ENCODE assay signal across 24 mouse cellular contexts in genomic region chr1:141136771-141137541, GRCm38 (mm10).
DNase-seq lines count a peak whose midpoint lies in the region; ATAC-seq lines count a peak whose summit lies in the region.
"Had no signal": no experiment of that assay in that cellular context is flagged by ENCODE, and none has a peak within 500 bp of the region (broad histone marks: within the 10 kb centered on the region; RNA-seq: fewer than 3 reads in every experiment).

No protein-coding gene starts in this region.

- peak; percentile 88 for ATAC-seq in neural tube, embryonic 12.5 days (ENCODE audit: low FRiP score, low read depth)
- ATAC-seq in neural tube, embryonic 15.5 days (ENCODE audit: low FRiP score) = no peak
- 0 out of 2 replicates have a peak, but pooled peaks have one; percentile 34 for ATAC-seq in hindbrain, embryonic 16.5 days
- no peak for ATAC-seq in megakaryocyte progenitor cell, adult 5-6 weeks (replicated peaks; ENCODE audit: poor library complexity)
- ATAC-seq in cerebellum, adult (ENCODE audit: insufficient number of reproducible peaks, low FRiP score, low TSS enrichment) = no peak
- ATAC-seq: forebrain, embryonic 15.5 days; intestine, embryonic 15.5 days had no signal

- H3K9me3 ChIP-seq in neural tube, embryonic 12.5 days = no peaks in the 10 kb centered on the region
- no peaks in the 10 kb centered on the region for H3K9me3 ChIP-seq in neural tube, embryonic 15.5 days (replicated peaks)
- no peaks in the 10 kb centered on the region for H3K9me3 ChIP-seq in hindbrain, embryonic 16.5 days (ENCODE audit: control insufficient read depth, low read length)
- H3K9me3 ChIP-seq: forebrain, embryonic 15.5 days; heart, embryonic 15.5 days; intestine, embryonic 15.5 days; limb, embryonic 10.5 days; liver, embryonic 15.5 days; lung, embryonic 15.5 days had no signal

- no peak overlapping the region for H3K4me2 ChIP-seq in neural tube, embryonic 12.5 days (replicated peaks)
- H3K4me2 ChIP-seq in neural tube, embryonic 15.5 days = no peak overlapping the region
- no peak overlapping the region for H3K4me2 ChIP-seq in hindbrain, embryonic 16.5 days (ENCODE audit: low read length)
- H3K4me2 ChIP-seq: forebrain, embryonic 15.5 days; heart, embryonic 15.5 days; intestine, embryonic 15.5 days; liver, embryonic 15.5 days; lung, embryonic 15.5 days had no signal

- H3K4me3 ChIP-seq in neural tube, embryonic 12.5 days = no peak overlapping the region
- H3K4me3 ChIP-seq in neural tube, embryonic 15.5 days (replicated peaks) = no peak overlapping the region
- no peak overlapping the region for H3K4me3 ChIP-seq in hindbrain, embryonic 16.5 days (ENCODE audit: low read length)
- H3K4me3 ChIP-seq: forebrain, embryonic 15.5 days; heart, embryonic 15.5 days; intestine, embryonic 15.5 days; limb, embryonic 10.5 days; liver, embryonic 15.5 days; lung, embryonic 15.5 days; midbrain, embryonic 10.5 days had no signal

- no peak overlapping the region for H3K27ac ChIP-seq in neural tube, embryonic 12.5 days
- no peak overlapping the region for H3K27ac ChIP-seq in neural tube, embryonic 15.5 days (replicated peaks)
- no peak overlapping the region for H3K27ac ChIP-seq in hindbrain, embryonic 16.5 days (ENCODE audit: low read depth, low read length)
- H3K27ac ChIP-seq: forebrain, embryonic 15.5 days; heart, embryonic 15.5 days; intestine, embryonic 15.5 days; limb, embryonic 10.5 days; liver, embryonic 15.5 days; lung, embryonic 15.5 days; midbrain, embryonic 10.5 days had no signal

- DNase-seq in embryo, embryonic 10 days (ENCODE audit: low spot score) = peak; percentile 35
- DNase-seq in embryo, embryonic 9.5 days (ENCODE audit: extremely low spot score) = no peak
- DNase-seq: adrenal gland, postnatal 14 days; cerebellum, adult 9-10 months; heart, postnatal 4 days; kidney, adult 9 months; kidney, postnatal 14 days; liver; lung, postnatal 4 days; right cerebral cortex, postnatal 25 days; spleen, adult 18-20 months; thymus, postnatal 25 days had no signal

- H3K9ac ChIP-seq in neural tube, embryonic 12.5 days = no peak overlapping the region
- no peak overlapping the region for H3K9ac ChIP-seq in neural tube, embryonic 15.5 days (replicated peaks)
- no peak overlapping the region for H3K9ac ChIP-seq in hindbrain, embryonic 16.5 days (ENCODE audit: low read depth, low read length)
- H3K9ac ChIP-seq: forebrain, embryonic 15.5 days; heart, embryonic 15.5 days; intestine, embryonic 15.5 days; liver, embryonic 15.5 days; lung, embryonic 15.5 days had no signal

- H3K27me3 ChIP-seq in neural tube, embryonic 12.5 days (replicated peaks) = no peaks in the 10 kb centered on the region
- H3K27me3 ChIP-seq in neural tube, embryonic 15.5 days (replicated peaks) = no peaks in the 10 kb centered on the region
- H3K27me3 ChIP-seq in hindbrain, embryonic 16.5 days (replicated peaks; ENCODE audit: control insufficient read depth, insufficient read depth, low read length) = no peaks in the 10 kb centered on the region
- H3K27me3 ChIP-seq: forebrain, embryonic 15.5 days; heart, embryonic 15.5 days; intestine, embryonic 15.5 days; liver, embryonic 15.5 days; lung, embryonic 15.5 days had no signal

- H3K36me3 ChIP-seq in neural tube, embryonic 12.5 days = no peaks in the 10 kb centered on the region
- no peaks in the 10 kb centered on the region for H3K36me3 ChIP-seq in neural tube, embryonic 15.5 days
- H3K36me3 ChIP-seq in hindbrain, embryonic 16.5 days (ENCODE audit: control insufficient read depth, insufficient read depth, low read length) = no peaks in the 10 kb centered on the region
- H3K36me3 ChIP-seq: forebrain, embryonic 15.5 days; heart, embryonic 15.5 days; intestine, embryonic 15.5 days; limb, embryonic 10.5 days; liver, embryonic 15.5 days; lung, embryonic 15.5 days; midbrain, embryonic 10.5 days had no signal

- 0 out of 2 replicates have a peak, but pooled peaks cover 3% of the 10 kb centered on the region for H3K4me1 ChIP-seq in neural tube, embryonic 12.5 days
- no peaks in the 10 kb centered on the region for H3K4me1 ChIP-seq in neural tube, embryonic 15.5 days
- no peaks in the 10 kb centered on the region for H3K4me1 ChIP-seq in hindbrain, embryonic 16.5 days (ENCODE audit: control insufficient read depth, insufficient read depth, low read depth, low read length)
- H3K4me1 ChIP-seq: forebrain, embryonic 15.5 days; heart, embryonic 15.5 days; intestine, embryonic 15.5 days; limb, embryonic 10.5 days; liver, embryonic 15.5 days; lung, embryonic 15.5 days; midbrain, embryonic 10.5 days had no signal

- 24% methylated on average over 2 of the region's 2 CpGs for WGBS in neural tube, embryonic 12.5 days
- 28% methylated on average over 2 of the region's 2 CpGs for WGBS in neural tube, embryonic 15.5 days
- WGBS in hindbrain, embryonic 16.5 days = 10% methylated on average over 2 of the region's 2 CpGs

Comparison
In these comparisons a context has a peak if more than half of its experiments do, and no peak if none do; other contexts are left out.
1. ATAC-seq: peak in neural tube, embryonic 12.5 days (single experiment) and hindbrain, embryonic 16.5 days (single experiment); none in neural tube, embryonic 15.5 days (single experiment), megakaryocyte progenitor cell, adult 5-6 weeks (single experiment) and cerebellum, adult (single experiment).